Mouse (Mus musculus): Measurements from ENCODE around the gene 4930432M17Rik. TPM values are rescaled to one million over a fixed set of nuclear protein-coding genes. Genes with fewer than 3 reads are reported as not detected.

4930432M17Rik gene
- polyA plus RNA-seq, 1 experiment from 2014 or later = not detected

DNA sequence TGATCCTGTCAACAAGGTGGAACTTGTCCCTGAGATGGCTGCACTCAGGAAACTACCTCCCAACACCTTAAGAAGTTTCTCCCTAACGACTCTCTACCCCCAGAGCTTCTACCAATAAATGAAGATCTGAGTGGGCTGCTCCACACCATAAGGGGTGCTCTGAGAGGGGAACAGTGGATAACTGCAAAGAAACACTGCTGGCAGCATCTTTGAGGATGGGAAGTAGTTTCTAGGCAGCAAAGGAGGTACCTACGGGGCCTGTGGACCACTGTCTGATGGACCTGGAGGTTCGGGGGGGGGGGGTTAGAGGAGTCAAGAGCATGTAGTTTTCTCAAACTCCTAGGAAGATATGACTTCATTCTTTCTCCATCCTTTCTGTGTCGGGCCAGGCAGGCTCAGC, 28.8 kb downstream of the 4930432M17Rik start:
- ATAC-seq (ENCODE audit: low FRiP score, low read depth) = no peak

DNA sequence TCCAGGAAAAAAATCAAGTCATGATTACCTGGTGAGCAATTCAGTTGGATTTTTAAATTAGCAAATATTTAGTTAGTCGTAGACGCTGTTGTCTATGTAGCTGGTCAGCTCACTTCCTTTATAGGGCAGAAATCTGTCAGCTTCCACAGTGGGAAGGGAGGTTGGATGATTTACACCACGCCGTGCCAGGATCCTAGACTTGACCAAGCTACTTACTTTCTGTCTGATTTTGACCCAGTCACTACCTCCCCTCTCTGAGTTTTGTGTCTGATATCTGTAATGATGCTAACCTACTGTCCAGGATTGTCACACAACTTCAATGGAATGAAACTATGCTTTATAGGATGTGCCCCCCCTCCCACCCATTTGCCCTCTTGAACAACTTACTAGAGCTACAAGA, 29.3 kb downstream of the 4930432M17Rik start:
- peak overlapping the region; percentile 88 for H3K27ac ChIP-seq (replicated peaks)
- peaks cover 29% of the 10 kb centered on the region for H3K4me1 ChIP-seq (replicated peaks)
- no peaks in the 10 kb centered on the region for H3K9me3 ChIP-seq
- WGBS = 38% methylated on average over 4 of the region's 4 CpGs
- H3K36me3 ChIP-seq = no peaks in the 10 kb centered on the region
- no peak overlapping the region for H3K9ac ChIP-seq
- H3K4me2 ChIP-seq = peak overlapping the region; percentile 40; the same call in 1 of the 2 replicates
- H3K27me3 ChIP-seq = no peaks in the 10 kb centered on the region
- H3K4me3 ChIP-seq = no peak overlapping the region
- ATAC-seq (ENCODE audit: low FRiP score, low read depth) = peak; percentile 17

More for the DNA sequence above, 28.8 kb downstream of the 4930432M17Rik start:
- Histone ChIP-seq H3K9me3 (no peaks in the 10 kb centered on the region), H3K36me3 (no peaks in the 10 kb centered on the region), H3K4me3 (no peak overlapping the region), H3K27me3 (no peaks in the 10 kb centered on the region), H3K9ac (no peak overlapping the region), H3K27ac (replicated peaks) (peak overlapping the region; percentile 88), H3K4me1 (replicated peaks) (peaks cover 29% of the 10 kb centered on the region), H3K4me2 (no peak overlapping the region)
- WGBS = 73% methylated on average over 4 of the region's 4 CpGs

DNA sequence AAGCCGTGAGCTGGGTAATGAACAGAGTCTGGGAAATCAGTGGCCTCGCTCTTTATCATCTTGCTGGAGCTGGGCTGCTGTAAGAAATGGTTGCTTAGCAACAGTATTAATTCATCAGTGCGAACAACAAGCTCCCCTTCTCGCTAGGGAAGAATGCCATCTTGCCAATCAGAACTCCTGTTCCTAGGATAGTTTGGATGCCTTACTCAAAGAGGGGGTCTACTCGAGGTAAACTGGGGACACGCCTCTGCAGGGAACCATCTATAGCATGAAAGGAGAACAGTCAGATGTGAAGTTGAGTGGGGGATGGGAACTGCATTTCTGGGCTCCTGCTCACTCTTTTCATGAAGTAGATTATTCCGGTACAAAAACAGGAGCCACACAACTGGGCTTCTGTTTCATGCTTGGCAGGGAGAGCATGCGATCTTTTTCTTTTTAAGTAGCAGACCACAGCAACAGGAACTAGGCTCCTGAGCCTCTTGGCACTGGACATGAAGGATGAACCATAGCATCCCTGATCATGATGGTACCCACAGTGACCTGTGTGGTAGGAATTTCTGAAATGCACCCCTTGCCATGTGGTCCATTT, 29.9 kb downstream of the 4930432M17Rik start:
- peak; percentile 93 for ATAC-seq (ENCODE audit: low FRiP score, low read depth)
- peak overlapping the region; percentile 40 for H3K4me2 ChIP-seq
- peak overlapping the region; percentile 88 for H3K27ac ChIP-seq (replicated peaks)
- H3K9me3 ChIP-seq = no peaks in the 10 kb centered on the region
- WGBS = 10% methylated on average over 8 of the region's 8 CpGs
- no peaks in the 10 kb centered on the region for H3K36me3 ChIP-seq
- no peak overlapping the region for H3K4me3 ChIP-seq
- H3K27me3 ChIP-seq = no peaks in the 10 kb centered on the region
- no peak overlapping the region for H3K9ac ChIP-seq
- peaks cover 29% of the 10 kb centered on the region for H3K4me1 ChIP-seq (replicated peaks)

DNA sequence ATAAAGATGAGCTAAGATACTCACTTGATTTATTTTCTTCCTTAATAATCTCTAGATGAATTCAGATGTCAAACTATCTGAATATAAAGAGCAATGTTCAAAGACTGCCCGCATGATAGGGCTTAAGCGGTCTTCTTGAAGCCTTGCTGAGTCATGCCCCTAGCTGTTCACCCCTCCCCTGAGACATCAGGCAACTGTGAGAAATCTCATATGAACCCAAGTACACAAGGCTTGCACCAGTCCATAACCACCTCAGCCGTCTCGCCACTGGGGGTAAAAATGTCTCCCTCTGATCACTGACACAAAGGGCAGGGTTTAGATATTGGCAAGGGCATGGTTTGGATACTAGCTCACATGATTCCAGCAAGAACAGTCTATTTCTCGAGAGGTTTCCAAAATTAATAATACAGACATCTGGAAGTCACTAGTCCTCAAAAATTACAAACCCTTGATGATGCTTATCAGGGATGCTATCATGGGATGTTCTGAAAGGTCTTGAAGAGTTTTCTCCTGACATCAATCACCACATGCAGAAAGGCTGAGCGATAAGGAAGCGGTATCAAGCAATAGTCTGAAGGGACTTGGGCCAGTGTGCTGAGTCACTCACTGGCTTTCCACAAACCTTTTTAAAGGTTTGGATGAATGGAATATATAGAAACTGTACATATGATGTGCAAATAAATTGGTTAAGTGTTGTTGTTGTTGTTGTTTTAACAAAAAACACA, 32.8 kb downstream of the 4930432M17Rik start:
- Histone ChIP-seq H3K4me1 (replicated peaks) (peaks cover 29% of the 10 kb centered on the region), H3K4me2 (no peak overlapping the region), H3K9ac (no peak overlapping the region), H3K9me3 (no peaks in the 10 kb centered on the region), H3K4me3 (no peak overlapping the region), H3K27ac (replicated peaks) (no peak overlapping the region), H3K27me3 (no peaks in the 10 kb centered on the region), H3K36me3 (no peaks in the 10 kb centered on the region)
- ATAC-seq (ENCODE audit: low FRiP score, low read depth) = no peak
- 83% methylated on average over 7 of the region's 7 CpGs for WGBS

DNA sequence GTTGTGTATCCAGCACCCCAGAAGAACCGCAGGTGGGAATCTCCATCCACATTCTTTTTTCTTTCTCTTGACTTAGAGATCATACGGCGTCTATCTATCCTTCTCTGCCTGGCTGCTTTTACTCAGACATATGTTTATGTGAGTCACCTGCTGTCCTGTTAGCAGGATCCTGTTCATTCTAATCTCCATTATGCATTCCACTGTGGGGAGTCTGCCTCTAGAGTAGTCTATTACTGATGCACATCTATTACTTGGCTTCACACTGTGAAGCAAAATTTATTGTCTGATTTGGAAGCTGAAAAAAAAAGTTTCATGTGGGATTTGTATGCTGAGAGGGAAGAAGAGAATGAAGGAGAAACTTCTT, 33.3 kb downstream of the 4930432M17Rik start:
- no peaks in the 10 kb centered on the region for H3K27me3 ChIP-seq
- ATAC-seq (ENCODE audit: low FRiP score, low read depth) = no peak
- no peak overlapping the region for H3K4me2 ChIP-seq
- no peak overlapping the region for H3K4me3 ChIP-seq
- no peaks in the 10 kb centered on the region for H3K9me3 ChIP-seq
- no peak overlapping the region for H3K27ac ChIP-seq (replicated peaks)
- H3K36me3 ChIP-seq = no peaks in the 10 kb centered on the region
- no peak overlapping the region for H3K9ac ChIP-seq
- H3K4me1 ChIP-seq (replicated peaks) = peaks cover 29% of the 10 kb centered on the region
- WGBS = 72% methylated on average over 3 of the region's 3 CpGs

DNA sequence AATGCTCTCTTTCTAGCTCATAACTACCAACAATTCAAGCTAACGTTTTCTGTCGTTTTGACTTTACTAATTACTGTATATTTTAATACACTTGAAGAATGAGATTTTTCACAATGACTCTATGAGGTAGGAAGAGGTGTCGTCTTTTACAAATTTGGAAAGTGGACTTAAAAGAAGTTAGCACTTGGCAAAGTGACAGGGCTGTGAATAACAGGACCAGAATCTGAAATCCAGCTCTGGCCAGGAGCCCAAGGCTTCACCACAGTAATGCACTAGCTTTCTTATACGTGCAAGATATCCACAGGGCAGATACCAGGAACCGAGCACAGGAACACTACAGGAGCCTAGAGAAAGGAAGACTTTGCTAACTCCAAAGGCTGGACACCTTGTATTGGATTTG, 35.5 kb downstream of the 4930432M17Rik start:
- ATAC-seq (ENCODE audit: low FRiP score, low read depth) = no peak
- H3K36me3 ChIP-seq = no peaks in the 10 kb centered on the region
- no peak overlapping the region for H3K9ac ChIP-seq
- H3K4me3 ChIP-seq = no peak overlapping the region
- peaks cover 9% of the 10 kb centered on the region for H3K4me1 ChIP-seq (replicated peaks)
- H3K9me3 ChIP-seq = no peaks in the 10 kb centered on the region
- 58% methylated on average over 5 of the region's 5 CpGs for WGBS
- H3K27me3 ChIP-seq = no peaks in the 10 kb centered on the region
- no peak overlapping the region for H3K4me2 ChIP-seq
- H3K27ac ChIP-seq (replicated peaks) = peak overlapping the region; percentile 35; the same call in 1 of the 2 replicates

DNA sequence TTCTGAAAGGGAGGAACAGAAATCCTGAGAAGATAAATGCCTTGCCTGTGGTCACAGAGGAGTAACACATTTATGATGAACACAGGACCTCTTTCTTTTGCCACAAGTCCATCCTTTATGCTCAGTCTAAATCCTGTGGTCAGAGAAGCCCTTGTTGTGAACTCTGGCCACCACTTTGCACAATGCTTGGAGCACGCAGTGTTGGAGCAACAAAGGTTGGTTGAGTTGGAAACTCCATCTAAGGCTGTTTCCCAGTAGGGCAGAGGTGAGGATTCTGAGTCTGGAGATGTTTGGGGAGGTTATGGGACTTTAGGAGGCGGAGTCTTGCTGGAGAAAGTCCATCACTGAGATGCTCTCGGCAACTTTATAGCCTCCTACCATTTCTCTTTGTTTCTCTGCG, 36.5 kb downstream of the 4930432M17Rik start:
- no peaks in the 10 kb centered on the region for H3K27me3 ChIP-seq
- no peaks in the 10 kb centered on the region for H3K36me3 ChIP-seq
- no peaks in the 10 kb centered on the region; the same call in 1 of the 2 replicates for H3K4me1 ChIP-seq (replicated peaks)
- no peak overlapping the region for H3K4me3 ChIP-seq
- H3K27ac ChIP-seq (replicated peaks) = no peak overlapping the region
- WGBS = 87% methylated on average over 4 of the region's 4 CpGs
- ATAC-seq (ENCODE audit: low FRiP score, low read depth) = no peak
- H3K9me3 ChIP-seq = no peaks in the 10 kb centered on the region
- no peak overlapping the region for H3K4me2 ChIP-seq
- H3K9ac ChIP-seq = no peak overlapping the region

DNA sequence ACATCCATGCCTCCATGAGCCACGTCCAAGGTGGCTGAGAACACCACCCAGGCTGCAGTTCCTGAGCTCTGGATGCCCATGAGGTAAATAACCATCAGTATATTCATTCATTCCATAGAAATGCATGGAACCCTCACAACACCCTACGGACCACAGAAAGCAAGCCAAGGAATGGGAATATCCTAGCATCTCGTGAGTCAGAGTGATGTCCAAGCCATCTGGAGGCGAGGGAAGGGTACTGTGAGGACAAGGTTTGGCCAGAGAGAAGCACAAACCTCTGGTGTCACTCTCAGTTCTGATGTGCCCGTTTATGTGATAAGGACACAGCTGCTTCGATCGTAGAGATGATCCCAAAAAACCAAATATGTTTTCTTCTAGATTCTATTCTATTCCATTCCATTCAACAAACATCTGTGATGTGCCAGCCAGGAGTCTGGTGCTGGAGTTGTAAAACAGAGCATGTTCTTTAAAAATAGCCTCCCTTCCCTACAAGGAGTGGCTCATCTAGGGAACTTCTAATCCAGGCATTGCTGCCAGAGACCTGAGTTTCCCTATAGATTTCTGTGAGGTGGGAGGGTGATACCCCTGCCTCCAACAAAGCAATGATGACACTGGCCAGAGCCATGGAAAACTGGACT, 40.5 kb downstream of the 4930432M17Rik start:
- Histone ChIP-seq H3K4me3 (no peak overlapping the region), H3K4me2 (no peak overlapping the region), H3K4me1 (replicated peaks) (peaks cover 6% of the 10 kb centered on the region), H3K9ac (no peak overlapping the region), H3K9me3 (no peaks in the 10 kb centered on the region), H3K27ac (replicated peaks) (no peak overlapping the region), H3K27me3 (no peaks in the 10 kb centered on the region), H3K36me3 (no peaks in the 10 kb centered on the region)
- 86% methylated on average over 7 of the region's 7 CpGs for WGBS
- no peak for ATAC-seq (ENCODE audit: low FRiP score, low read depth)

DNA sequence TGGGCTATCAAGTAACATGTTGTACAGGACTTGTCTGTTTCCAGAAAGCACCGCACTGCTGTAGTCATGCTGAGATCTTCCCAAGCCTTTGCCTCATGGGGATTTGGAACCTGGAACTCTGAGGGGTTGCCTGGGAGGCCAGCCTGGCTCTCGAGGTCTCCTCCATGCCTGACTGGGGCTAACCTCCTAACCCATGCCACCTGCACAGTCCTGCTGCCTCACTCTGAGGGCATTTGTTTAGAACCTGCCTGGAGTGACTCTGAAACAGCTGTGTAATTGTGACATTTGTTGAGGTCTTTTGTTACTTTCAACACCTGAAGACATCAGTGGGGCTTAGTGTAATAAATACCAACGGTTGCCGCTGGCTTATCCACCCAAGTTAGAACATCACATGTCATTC, 41.7 kb downstream of the 4930432M17Rik start:
- Histone ChIP-seq H3K27me3 (no peaks in the 10 kb centered on the region), H3K4me2 (no peak overlapping the region), H3K36me3 (no peaks in the 10 kb centered on the region), H3K4me3 (no peak overlapping the region), H3K27ac (replicated peaks) (no peak overlapping the region), H3K9me3 (no peaks in the 10 kb centered on the region), H3K9ac (no peak overlapping the region), H3K4me1 (replicated peaks) (peaks cover 6% of the 10 kb centered on the region)
- 78% methylated on average over 4 of the region's 4 CpGs for WGBS
- ATAC-seq (ENCODE audit: low FRiP score, low read depth) = no peak

DNA sequence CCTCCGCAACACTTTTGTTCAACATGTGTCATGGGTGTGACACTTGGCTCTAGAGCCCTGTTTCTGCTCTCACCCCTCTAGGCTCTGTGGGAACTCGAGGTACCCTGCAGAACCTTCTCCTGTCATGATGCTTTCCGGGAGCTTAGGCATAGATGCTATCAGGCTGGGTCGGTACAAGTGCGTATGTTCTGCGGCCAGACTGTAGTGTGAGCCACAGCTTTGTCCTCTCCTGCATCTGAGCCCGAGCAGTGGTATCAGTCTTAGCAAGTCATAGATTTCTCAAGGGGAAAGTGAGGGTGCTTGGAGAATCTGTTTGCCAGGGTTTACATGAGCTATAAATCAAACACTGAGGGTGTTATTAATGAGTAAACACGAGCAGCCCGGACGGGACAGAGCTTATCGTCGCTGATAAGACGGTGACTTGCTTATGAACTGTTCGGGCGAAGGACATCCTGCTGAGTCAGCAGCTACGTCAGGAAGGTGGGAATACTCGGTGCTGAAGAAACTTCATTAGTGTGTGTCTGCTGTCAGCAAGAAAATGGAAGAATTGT, 42.7 kb downstream of the 4930432M17Rik start:
- Histone ChIP-seq H3K27ac (replicated peaks) (no peak overlapping the region), H3K36me3 (no peaks in the 10 kb centered on the region), H3K9ac (no peak overlapping the region), H3K4me1 (replicated peaks) (peaks cover 6% of the 10 kb centered on the region), H3K4me3 (no peak overlapping the region), H3K4me2 (no peak overlapping the region), H3K9me3 (no peaks in the 10 kb centered on the region), H3K27me3 (no peaks in the 10 kb centered on the region)
- WGBS = 73% methylated on average over 17 of the region's 17 CpGs
- ATAC-seq (ENCODE audit: low FRiP score, low read depth) = no peak

DNA sequence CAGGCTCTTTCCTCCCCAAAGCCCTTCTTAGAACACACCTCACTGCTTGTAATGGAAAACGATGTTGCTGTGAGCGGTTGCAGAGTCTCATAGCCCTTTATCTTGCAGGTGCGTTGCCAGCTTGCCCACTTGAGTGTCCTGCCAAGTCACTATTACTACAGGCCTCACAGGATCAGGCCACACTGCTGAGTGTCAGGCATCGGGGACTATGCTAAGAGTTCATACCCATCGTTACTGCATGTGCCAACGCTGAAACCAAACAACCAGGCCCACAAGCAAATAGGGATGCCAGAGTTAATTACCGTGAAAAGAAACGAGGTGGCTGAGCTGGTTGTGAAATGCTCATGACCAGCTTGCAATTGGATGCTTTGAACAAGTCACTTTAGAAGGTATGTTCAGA, 43.3 kb downstream of the 4930432M17Rik start:
- Histone ChIP-seq H3K9me3 (no peaks in the 10 kb centered on the region), H3K9ac (no peak overlapping the region), H3K36me3 (no peaks in the 10 kb centered on the region), H3K4me2 (no peak overlapping the region), H3K27ac (replicated peaks) (no peak overlapping the region), H3K27me3 (no peaks in the 10 kb centered on the region), H3K4me1 (replicated peaks) (peaks cover 6% of the 10 kb centered on the region), H3K4me3 (no peak overlapping the region)
- no peak for ATAC-seq (ENCODE audit: low FRiP score, low read depth)
- WGBS = 64% methylated on average over 8 of the region's 8 CpGs

DNA sequence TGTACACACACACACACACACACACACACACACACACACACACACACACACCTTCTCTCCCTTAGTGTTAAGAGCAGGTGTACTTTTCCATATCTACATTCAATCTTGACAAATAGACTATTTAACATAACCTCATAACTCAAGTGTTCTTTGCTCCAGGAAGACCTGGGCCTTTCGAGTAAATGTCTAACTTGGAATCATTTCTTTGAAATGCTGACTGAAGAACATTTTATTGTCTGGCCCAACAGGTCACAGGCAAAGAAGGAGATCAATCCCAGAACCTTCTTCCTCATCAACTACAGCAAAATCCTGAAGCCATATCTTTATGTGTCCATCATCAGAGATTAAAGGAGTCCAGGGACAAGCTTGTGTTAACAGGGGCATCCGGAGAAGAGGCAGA, 43.9 kb downstream of the 4930432M17Rik start:
- no peak overlapping the region for H3K4me3 ChIP-seq
- no peaks in the 10 kb centered on the region for H3K36me3 ChIP-seq
- no peak overlapping the region for H3K9ac ChIP-seq
- no peaks in the 10 kb centered on the region for H3K9me3 ChIP-seq
- H3K4me2 ChIP-seq = no peak overlapping the region
- no peak overlapping the region for H3K27ac ChIP-seq (replicated peaks)
- no peak for ATAC-seq (ENCODE audit: low FRiP score, low read depth)
- peaks cover 6% of the 10 kb centered on the region for H3K4me1 ChIP-seq (replicated peaks)
- no peaks in the 10 kb centered on the region for H3K27me3 ChIP-seq
- WGBS = 91% methylated on average over 2 of the region's 2 CpGs
